Mouse (Mus musculus): ENCODE results near the gene Gm5134. TPM values are rescaled to one million over a fixed set of nuclear protein-coding genes. Genes with fewer than 3 reads are reported as not detected.

The Gm5134 gene
- total and polyA plus RNA-seq, 3 experiments: not detected

DNA sequence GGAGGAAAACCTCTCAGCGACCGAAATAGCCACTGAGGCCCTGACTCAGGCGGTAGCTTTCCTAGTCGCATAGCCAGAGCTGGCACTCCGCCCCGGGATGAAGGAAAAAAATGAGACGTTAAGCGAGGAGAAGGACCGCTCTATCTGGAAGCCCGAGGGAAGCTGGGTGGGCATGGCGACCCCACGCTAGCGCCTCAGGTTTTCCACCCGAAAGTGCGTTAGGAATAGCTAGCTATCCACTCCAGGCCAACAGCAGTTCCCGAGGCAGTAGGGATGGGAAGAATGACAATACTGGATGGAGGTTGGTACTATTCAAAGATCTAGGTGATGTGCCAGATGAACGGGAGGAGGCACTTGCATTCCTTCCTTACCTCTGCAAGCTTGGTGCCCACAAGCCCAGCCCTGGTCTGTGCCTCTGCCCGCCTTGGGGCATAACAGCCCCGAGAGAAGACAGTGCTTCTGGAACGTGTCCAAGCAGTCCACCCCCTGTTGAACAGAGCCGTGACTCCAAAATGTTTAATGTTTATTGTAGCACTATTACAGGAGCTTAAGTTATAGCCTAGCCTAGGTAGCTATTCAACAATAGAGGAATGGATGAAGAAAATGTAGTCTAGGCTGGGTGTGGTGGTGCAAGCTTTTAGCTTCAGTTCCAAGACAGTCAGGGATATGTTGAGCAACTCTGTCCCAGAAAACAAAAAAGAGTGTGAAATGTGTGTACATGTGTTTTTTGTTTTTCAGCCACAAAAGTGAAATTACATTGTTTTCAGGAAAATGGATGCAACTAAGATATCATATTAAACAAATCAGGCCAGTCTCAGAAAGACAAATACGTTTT lies 32.4 kb upstream of the Gm5134 start:
- Histone ChIP-seq H3K36me3 (ENCODE audit: control insufficient read depth in 1 of 2, insufficient read depth in 2 of 2, low read length in 2 of 2) (peaks cover 8 to 18% of the 10 kb centered on the region in 2 experiments; a peak in 3 of 4 replicates), H3K27ac (ENCODE audit: control insufficient read depth, low read depth, low read length) (peak overlapping the region; percentile 33), H3K9ac (ENCODE audit: control insufficient read depth, low read depth, low read length, poor library complexity, severe bottlenecking) (peak overlapping the region; percentile 93), H3K4me1 (ENCODE audit: control insufficient read depth in 1 of 2, insufficient read depth in 2 of 2, low read length in 2 of 2) (peaks cover 3 to 23% of the 10 kb centered on the region in 2 experiments; a peak in 3 of 4 replicates), H3K27me3 (ENCODE audit: control insufficient read depth in 1 of 2, insufficient read depth in 2 of 2, low read length in 2 of 2) (no peaks in the 10 kb centered on the region), H3K4me3 (ENCODE audit: control insufficient read depth in 1 of 2, insufficient read depth in 1 of 2, low read depth in 2 of 2, low read length in 2 of 2) (peak overlapping the region; percentile 87 to 90), H3K9me3 (replicated peaks; ENCODE audit: insufficient read depth, low read length) (no peaks in the 10 kb centered on the region), H3K79me2 (ENCODE audit: control insufficient read depth, insufficient read depth, low read length, poor library complexity) (peaks cover 28% of the 10 kb centered on the region)
- DNase-seq (ENCODE audit: low read depth, low spot score): peak; percentile 48
- TF ChIP-seq NRF1 (IDR thresholded peaks at IDR 0.05; ENCODE audit: insufficient read depth, low read depth, low read length, poor library complexity, severe bottlenecking) (no peak), TCF12 (IDR thresholded peaks at IDR 0.05; ENCODE audit: low read depth, low read length) (peak; percentile 4)

- peaks cover 0 to 15% of the 10 kb centered on the region in 2 experiments; a peak in 2 of 4 replicates for H3K36me3 ChIP-seq (ENCODE audit: control insufficient read depth in 1 of 2, insufficient read depth in 2 of 2, low read length in 2 of 2)
- peaks cover 3 to 15% of the 10 kb centered on the region in 2 experiments; a peak in 3 of 4 replicates for H3K4me1 ChIP-seq (ENCODE audit: control insufficient read depth in 1 of 2, insufficient read depth in 2 of 2, low read length in 2 of 2)
- H3K79me2 ChIP-seq (ENCODE audit: control insufficient read depth, insufficient read depth, low read length, poor library complexity): peaks cover 19% of the 10 kb centered on the region
- TF ChIP-seq CTCF (IDR thresholded peaks at IDR 0.05 in 2 of 3, conservative IDR thresholded peaks at IDR 0.05 in 1 of 3; ENCODE audit: control insufficient read depth in 1 of 3, insufficient read depth in 1 of 3, low read depth in 2 of 3, low read length in 3 of 3, poor library complexity in 1 of 3, severe bottlenecking in 1 of 3) (peak; percentile 2 to 38 (median 20); a peak in 4 of 6 replicates), ZMIZ1 (IDR thresholded peaks at IDR 0.05; ENCODE audit: low read depth, low read length) (no peak), MAX (IDR thresholded peaks at IDR 0.05; ENCODE audit: low read length) (no peak)
- H3K9me3 ChIP-seq (replicated peaks; ENCODE audit: insufficient read depth, low read length): no peaks in the 10 kb centered on the region
- no peaks in the 10 kb centered on the region for H3K27me3 ChIP-seq (ENCODE audit: control insufficient read depth in 1 of 2, insufficient read depth in 2 of 2, low read length in 2 of 2)
- H3K27ac ChIP-seq (ENCODE audit: control insufficient read depth, low read depth, low read length): no peak overlapping the region
- no peak overlapping the region for H3K9ac ChIP-seq (ENCODE audit: control insufficient read depth, low read depth, low read length, poor library complexity, severe bottlenecking)
- no peak overlapping the region for H3K4me3 ChIP-seq (ENCODE audit: control insufficient read depth in 1 of 2, insufficient read depth in 1 of 2, low read depth in 2 of 2, low read length in 2 of 2)
- DNase-seq (ENCODE audit: low read depth, low spot score): no peak
Observed at GRCm38 (mm10) chr10:75924324-75924723, 30.0 kb upstream of the Gm5134 start.

DNA sequence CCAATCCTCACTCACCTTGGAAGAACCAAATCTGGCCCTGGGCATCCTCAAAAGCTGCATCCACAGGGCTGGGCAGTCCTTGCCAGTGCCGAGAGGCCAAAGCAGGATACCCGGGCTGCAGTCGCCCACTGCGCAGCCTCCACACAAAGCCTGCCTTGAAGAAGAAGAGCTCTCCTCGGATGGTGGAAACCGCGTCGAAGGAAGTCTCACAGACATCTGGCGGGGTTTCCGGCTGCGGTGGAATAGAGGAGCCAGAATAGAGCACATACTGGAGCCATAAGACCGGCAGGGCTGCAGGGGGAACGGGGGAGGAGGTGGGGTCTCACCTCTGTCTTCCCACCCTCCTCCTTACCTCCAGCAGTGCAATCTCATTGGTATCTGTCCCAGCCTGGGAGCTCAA lies 27.9 kb upstream of the Gm5134 start:
- H3K4me1 ChIP-seq (ENCODE audit: control insufficient read depth in 1 of 2, insufficient read depth in 2 of 2, low read length in 2 of 2): peaks cover 3 to 10% of the 10 kb centered on the region in 2 experiments; a peak in 3 of 4 replicates
- peaks cover 0 to 5% of the 10 kb centered on the region in 2 experiments; a peak in 2 of 4 replicates for H3K36me3 ChIP-seq (ENCODE audit: control insufficient read depth in 1 of 2, insufficient read depth in 2 of 2, low read length in 2 of 2)
- DNase-seq (ENCODE audit: low read depth, low spot score): no peak
- no peaks in the 10 kb centered on the region; a peak in 1 of 4 replicates for H3K27me3 ChIP-seq (ENCODE audit: control insufficient read depth in 1 of 2, insufficient read depth in 2 of 2, low read length in 2 of 2)
- no peak for TF ChIP-seq SMC3 (IDR thresholded peaks at IDR 0.05; ENCODE audit: low read depth, low read length)
- no peak for TF ChIP-seq NRF1 (IDR thresholded peaks at IDR 0.05; ENCODE audit: insufficient read depth, low read depth, low read length, poor library complexity, severe bottlenecking)
- TF ChIP-seq BHLHE40 (IDR thresholded peaks at IDR 0.05; ENCODE audit: borderline replicate concordance, low read depth, low read length): no peak
- no peak for TF ChIP-seq ZC3H11A (IDR thresholded peaks at IDR 0.05; ENCODE audit: low read depth, low read length)
- no peak for TF ChIP-seq MAZ (IDR thresholded peaks at IDR 0.05; ENCODE audit: low read depth, low read length)
- no peak for TF ChIP-seq ETS1 (IDR thresholded peaks at IDR 0.05; ENCODE audit: low read depth, low read length)
- no peak for TF ChIP-seq MYC (IDR thresholded peaks at IDR 0.05; ENCODE audit: low read depth, low read length)
- TF ChIP-seq KAT2A (conservative IDR thresholded peaks at IDR 0.05; ENCODE audit: low read depth, low read length): no peak
- no peak for TF ChIP-seq SIN3A (IDR thresholded peaks at IDR 0.05; ENCODE audit: low read length)
- TF ChIP-seq TCF12 (IDR thresholded peaks at IDR 0.05; ENCODE audit: low read depth, low read length): no peak
- no peak for TF ChIP-seq CHD1 (IDR thresholded peaks at IDR 0.05; ENCODE audit: low read depth, low read length)
- H3K4me3 ChIP-seq (ENCODE audit: control insufficient read depth in 1 of 2, insufficient read depth in 1 of 2, low read depth in 2 of 2, low read length in 2 of 2): no peak overlapping the region
- H3K9me3 ChIP-seq (replicated peaks; ENCODE audit: insufficient read depth, low read length): no peaks in the 10 kb centered on the region
- no peak overlapping the region for H3K27ac ChIP-seq (ENCODE audit: control insufficient read depth, low read depth, low read length)
- peaks cover 3% of the 10 kb centered on the region; the same call in 1 of the 2 replicates for H3K79me2 ChIP-seq (ENCODE audit: control insufficient read depth, insufficient read depth, low read length, poor library complexity)
- no peak overlapping the region for H3K9ac ChIP-seq (ENCODE audit: control insufficient read depth, low read depth, low read length, poor library complexity, severe bottlenecking)
